Mouse (Mus musculus) erythroblast, embryonic 14.5 days (primary cell): ENCODE results near the gene Pcsk5.

Source experiments
- GATA1 ChIP-seq: IDR thresholded peaks from 2 replicates; pipeline ENCODE4 v1.6.1; 2012; ENCODE audit warnings: low read length, inconsistent platforms, mixed read lengths
- TAL1 ChIP-seq: IDR thresholded peaks from 3 replicates; pipeline ENCODE4 v1.6.1; 2012; ENCODE audit warnings: low read length, inconsistent platforms, mixed read lengths

GRCm38 (mm10) chr19:17388404-17388803 lies 449.0 kb downstream of the Pcsk5 start:
- TF ChIP-seq TAL1 (no peak), GATA1 (no peak)
